Mouse (Mus musculus) adrenal gland, adult 2 months (tissue): Measurements from ENCODE around the gene Fgf15. TPM values are rescaled to one million over a fixed set of nuclear protein-coding genes. Genes with fewer than 3 reads are reported as not detected.

Source experiments
- polyA plus RNA-seq: library from polyadenylated mRNA; depleted of rRNA; stranded (reverse); fragments of >200 nt; gene quantifications from 2 replicates; pipeline ENCODE4 v1.2.3, GENCODE M21; 2012; rRNA removed
- total RNA-seq, 2 experiments: library from RNA; stranded (reverse); gene quantifications; 2 replicates each; pipeline ENCODE4 v1.2.3; 2021

The Fgf15 gene
- total and polyA plus RNA-seq, 3 experiments = 0.07 to 0.14 TPM; not detected in 1

Other genes starting within 250 kb of the Fgf15 start
- 10 to 100 TPM; 24.6 to 32.4 TPM for gene Ano1, start 144.6 kb upstream of the Fgf15 start, total RNA-seq
- gene Ano1, start 144.6 kb upstream of the Fgf15 start, polyA plus RNA-seq = 13.9 and 17.1 TPM in 2 replicates
- gene Fgf3, start 58.4 kb upstream of the Fgf15 start, total RNA-seq = under 1 TPM; 0.81 to 0.93 TPM
- 3.5 and 4.9 TPM in 2 replicates for gene Fgf3, start 58.4 kb upstream of the Fgf15 start, polyA plus RNA-seq
- gene Fgf4, start 49.2 kb upstream of the Fgf15 start, total RNA-seq = not detected
- gene Fgf4, start 49.2 kb upstream of the Fgf15 start, polyA plus RNA-seq = not detected in 2 replicates
- 10 to 100 TPM; 20.5 to 27.0 TPM for gene LTO1, start 18.6 kb downstream of the Fgf15 start, total RNA-seq
- gene LTO1, start 18.6 kb downstream of the Fgf15 start, polyA plus RNA-seq = 7.8 and 9.5 TPM in 2 replicates
- gene Ccnd1, start 43.4 kb downstream of the Fgf15 start, total RNA-seq = 100 to 1,000 TPM; 105 to 244 TPM
- 115 and 133 TPM in 2 replicates for gene Ccnd1, start 43.4 kb downstream of the Fgf15 start, polyA plus RNA-seq